Mouse (Mus musculus) cerebellum, postnatal 14 days (tissue): ENCODE measurements around the gene Slc9a7.

Source experiments
- DNase-seq, 2 experiments: peaks; one replicate each; pipeline ENCODE4 v3.0.0; 2021; ENCODE audit warnings: mixed read lengths in 2 of 2

Slc9a7 gene

DNA sequence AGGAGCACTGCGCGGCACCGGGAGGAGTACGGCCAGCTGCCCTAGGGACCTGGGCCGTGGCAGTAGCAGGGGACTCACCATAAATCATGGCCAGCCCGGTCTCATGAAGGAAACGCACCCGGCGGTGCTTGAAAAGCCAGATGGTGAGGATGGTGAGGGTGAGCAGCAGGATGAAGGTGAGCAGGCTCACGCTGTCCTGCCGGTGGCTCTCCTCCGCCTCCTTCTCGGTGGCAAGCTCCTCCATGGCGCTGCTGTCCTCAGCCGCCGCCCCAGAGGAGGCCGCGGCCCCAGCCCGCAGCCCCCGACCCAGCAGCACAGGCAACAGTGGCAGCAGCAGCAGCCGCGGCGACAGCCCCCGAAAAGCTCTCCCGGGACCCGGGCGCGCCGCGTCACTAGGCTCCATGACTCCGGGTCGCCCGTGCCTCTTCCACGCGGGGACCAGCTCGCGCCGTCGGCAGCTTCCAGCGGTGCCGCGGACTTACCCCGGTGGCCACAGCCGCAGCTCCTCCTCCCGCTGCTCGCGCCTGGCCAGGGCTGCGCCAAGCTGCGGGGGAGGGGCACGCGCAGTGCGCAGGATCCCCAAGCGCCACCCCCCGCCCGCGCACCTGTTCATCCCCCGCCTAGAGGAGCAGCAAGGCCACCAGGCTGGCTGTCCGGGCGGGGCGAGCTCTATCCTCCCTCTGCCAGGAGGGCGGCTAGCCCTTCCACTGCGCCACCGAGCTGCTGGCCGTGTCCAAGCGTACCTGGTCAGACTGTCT, at the start of gene Slc9a7:
Gene Slc9a7 (minus strand): TSS at position 526 of the 758 bp plus-strand sequence.
- DNase-seq, result peak; percentile 70 to 81

DNA sequence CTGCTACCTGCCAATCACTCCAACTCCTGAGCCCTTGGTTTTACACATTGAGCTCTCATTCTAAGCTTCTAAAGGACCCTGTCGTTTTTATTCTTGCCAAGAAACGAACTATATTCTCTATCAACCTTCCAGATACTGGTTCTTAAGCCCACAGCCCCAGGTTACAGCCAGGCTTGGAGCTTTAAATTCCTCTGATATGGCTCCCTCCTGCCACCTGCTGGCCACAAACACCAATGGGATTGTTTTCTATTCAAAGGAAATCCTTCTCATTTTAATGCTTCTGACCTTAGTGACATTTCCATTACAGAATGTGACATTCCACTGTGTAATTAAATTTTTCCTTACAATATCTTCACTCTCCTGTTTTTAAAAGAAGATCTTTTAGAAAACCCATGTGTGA, 44.1 kb upstream of the Slc9a7 start:
- DNase-seq, result peak; percentile 76 to 83

DNA sequence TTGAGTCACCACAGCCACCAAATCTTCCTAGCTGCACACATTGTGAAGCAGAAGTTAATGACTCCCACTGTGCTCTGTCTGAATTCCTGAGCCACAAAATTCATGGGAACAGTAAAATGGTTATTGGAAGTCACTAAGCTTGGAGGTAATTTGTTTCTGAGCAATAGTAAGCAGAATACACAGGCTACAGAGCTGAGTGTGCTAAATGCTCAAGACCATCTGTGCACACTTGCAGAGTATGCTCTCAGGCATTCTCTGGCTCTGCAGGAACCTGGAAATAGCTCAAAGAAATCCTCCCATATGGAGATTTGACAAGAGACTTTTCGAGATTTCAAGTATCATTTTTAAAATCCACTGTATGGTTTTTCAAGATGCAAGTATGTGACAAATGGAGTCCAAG, 41.1 kb upstream of the Slc9a7 start:
- DNase-seq, result peak; percentile 28 to 30

DNA sequence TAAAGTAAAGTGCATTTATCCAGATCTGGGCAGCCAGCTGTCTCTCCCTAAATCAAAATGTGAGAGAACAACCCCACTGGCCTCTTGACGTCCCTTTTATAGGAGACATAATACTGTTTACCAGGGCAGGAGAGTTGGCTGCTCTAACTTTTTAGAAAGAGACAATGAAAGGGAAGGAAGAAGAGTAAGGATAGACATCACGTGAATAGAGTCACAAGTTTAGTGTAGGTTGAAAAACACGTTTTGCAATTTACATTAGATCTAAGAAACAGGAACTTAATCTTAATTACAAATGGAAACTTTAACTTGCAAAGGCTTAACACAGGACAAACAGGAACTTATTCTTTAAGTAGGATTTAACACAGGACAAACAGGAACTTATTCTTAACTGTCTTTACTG, 15.6 kb upstream of the Slc9a7 start:
- DNase-seq, result no peak

DNA sequence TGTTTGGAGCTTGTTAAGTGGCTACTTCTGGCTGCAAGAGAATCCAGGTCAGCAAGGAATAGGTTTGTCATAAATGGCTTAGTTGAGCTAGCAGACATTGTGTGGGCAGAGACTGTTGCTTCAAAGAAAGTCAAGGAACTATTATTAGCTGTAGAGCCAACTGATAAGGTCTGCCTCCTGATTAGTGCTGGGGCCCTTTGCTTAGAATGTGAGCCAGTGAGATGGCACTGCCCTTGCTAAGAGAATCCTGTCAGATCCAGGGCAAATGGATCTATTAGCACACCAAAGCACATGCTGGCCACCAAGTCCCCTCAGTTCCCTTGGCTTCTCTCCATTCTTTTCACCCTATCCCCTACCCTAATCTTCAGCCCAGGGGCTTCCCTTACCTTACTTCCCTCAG, 14.3 kb upstream of the Slc9a7 start:
- no peak for DNase-seq

DNA sequence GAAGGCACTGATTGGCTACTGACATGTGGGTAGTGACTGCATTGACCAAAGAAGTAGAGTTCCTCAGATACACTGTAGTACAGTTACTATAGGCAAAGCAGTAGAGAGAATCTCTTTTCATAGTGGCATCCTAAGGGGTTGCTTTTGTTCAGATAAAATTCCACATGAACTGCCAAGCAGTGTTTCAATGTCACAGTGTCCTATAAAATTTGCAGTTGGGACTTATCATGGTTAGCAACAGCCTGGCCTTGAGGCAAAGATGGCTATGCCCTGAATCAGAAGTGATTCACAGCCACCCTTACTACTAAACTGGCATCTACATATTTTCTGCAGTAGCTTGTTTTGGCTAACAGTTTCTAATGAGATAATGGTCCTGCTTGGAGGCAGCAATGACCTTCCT, 11.7 kb upstream of the Slc9a7 start:
- no peak for DNase-seq

DNA sequence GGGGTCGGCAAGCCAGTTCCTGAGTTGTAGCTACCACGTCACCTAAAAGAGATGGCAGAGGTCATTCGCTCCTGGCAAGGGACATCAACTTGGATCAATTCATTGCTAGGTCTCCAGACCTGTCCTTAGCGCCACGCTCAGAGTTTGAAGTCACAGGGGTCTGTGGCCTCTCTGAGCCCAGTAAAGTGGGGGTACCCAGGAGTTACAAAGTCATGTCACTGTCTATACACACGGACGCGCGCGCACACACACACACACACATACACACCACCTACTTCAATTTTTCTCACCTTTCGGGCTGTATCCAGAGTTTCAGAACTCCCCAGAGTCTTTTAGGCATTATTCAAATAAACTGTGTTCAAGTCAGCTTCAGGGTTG, 422 bp upstream of the Slc9a7 start:
- no peak for DNase-seq

DNA sequence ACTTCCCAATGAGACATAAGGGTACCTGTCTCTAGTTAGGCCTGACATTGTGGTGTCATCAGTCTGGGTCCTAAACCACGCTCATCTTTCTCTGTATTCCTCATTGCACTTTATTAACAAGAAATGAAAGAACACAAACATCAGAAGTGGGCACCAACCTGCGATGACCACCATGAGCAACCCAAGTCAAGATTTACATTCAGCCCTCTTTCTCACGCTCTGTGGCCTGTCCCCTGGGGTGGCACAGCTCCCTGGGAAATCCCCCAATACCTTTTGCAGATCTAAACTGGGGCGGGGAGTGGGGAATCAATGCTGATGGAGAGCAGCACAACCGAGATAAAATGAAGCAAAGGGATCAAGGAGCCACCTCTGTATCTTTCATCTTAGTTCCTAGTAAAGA, 892 bp downstream of the Slc9a7 start:
- DNase-seq, result peak; percentile 5 to 28

DNA sequence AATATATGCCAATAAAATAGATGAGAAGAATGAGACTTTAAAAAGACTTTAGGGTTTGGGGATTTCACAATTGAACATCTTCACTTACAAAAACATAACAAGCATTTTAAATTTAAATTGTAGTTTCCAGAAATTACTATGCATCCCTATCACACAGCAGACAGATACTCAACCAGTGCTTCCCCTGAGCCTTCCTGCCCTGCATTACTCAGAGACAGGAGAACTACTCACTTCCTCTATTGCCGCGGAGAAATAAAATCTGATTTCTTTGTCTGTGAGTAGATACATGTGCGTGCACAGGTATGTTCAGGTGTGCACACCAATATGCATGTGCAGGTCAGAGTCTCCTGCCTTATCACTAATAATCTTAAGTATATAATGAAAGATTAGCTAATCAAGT, 2.9 kb downstream of the Slc9a7 start:
- no peak for DNase-seq

DNA sequence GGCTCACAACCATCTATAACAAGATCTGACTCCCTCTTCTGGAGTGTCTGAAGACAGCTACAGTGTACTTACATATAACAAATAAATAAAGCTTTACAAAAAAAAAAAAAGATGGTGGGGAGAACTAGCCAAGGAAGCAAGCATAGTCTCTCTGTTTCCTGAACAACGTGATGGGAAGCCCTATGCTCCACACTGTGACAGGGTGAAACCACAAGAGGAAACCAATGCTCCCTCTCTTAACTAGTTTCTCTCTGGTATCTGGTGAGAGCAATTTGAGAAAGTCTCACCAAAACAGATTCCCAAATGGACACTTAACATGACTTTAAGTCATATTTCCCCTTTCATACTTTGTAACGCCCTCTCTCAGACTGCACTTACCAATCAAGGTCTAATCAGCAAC, 5.4 kb downstream of the Slc9a7 start:
- no peak for DNase-seq

DNA sequence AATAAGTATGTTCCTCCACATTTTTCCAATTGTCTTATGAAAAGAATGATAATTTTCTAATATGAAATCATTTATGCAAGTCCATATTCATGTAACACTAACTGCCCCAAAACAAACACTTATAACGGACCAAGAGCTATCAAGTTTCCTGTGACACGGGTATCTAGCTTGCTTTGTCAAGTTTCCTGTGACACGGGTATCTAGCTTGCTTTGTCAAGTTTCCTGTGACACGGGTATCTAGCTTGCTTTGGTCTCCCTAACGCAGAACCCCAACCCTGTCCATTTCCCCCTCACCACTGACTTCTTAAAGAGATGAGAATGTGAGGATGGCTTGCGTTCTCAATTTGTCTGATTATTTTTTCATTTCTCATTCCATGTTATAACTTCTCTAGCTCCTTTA, 12.2 kb downstream of the Slc9a7 start:
- no peak for DNase-seq

DNA sequence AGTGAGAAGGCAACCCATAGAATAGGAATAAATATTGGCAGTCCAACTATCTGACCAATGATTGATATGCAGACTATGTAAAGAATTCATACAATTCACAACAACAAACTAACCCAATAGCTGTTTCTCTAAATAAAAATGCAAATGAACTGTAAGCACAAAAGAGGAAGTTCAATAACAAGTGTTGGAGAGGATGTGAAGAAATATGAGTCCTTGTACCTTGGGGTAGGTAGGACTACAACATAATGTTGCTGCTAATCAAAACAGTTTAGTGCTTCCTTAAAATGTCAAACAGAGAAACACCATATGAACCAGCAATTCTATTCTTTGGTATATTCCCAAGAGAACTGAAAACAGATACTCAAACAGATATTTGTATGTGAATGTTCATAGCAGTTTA, 17.8 kb downstream of the Slc9a7 start:
- DNase-seq, result no peak

DNA sequence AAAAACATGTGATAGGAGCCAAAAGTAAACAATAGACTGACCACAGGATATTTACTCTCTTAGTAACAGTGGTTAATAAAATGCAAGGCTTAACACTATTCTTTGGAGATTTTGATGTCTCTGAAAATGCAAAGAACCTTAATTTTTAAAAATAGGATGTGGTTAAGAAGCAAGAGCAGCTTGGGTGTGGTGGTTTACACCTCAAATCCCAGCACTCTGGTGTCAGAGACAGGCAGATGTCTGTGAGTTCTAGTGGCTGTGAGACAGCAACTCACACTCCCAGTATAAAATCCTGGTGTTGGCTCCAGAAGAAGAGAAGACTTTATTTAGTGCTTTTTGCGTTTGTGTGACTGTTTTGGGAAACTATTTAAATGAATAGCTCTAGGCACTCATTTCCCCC, 19.6 kb downstream of the Slc9a7 start:
- DNase-seq, result no peak

DNA sequence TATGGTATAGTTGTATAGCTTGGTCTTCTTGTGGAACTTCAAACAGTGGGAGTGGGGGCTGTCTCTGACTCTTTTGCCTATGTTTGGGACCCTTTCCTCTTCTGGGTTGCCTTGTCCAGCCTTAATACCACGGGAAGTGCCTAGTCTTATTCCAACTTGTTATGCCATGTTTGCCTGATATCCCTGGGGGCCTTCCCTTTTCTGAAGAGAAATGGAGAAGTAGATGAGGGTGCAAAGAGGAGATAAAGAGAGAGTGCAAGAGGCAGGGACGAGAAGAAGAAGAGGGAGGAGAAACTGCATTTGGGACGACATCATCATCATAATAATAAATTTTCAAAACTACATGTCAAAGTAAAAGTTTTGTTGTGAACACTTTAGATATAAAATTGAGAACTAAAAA, 21.6 kb downstream of the Slc9a7 start:
- no peak for DNase-seq

DNA sequence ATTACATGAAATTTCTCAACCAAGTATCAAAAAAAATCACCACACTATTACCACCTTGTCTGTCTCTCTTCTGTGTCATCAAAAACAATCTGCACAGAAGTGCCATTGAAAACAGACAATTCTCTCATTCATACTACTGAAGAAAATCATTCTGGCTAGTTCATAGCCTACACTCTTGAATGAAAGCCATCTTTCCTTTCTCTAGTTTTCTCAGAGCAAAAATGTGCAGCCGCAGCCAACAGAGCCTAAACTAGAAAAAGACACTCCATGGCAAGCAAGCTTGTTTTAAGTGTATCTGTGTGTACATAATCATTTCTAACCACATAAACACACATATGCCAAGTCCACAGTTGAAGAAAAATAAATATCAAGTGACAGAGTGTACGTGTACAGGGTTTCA, 27.2 kb downstream of the Slc9a7 start:
- no peak for DNase-seq

DNA sequence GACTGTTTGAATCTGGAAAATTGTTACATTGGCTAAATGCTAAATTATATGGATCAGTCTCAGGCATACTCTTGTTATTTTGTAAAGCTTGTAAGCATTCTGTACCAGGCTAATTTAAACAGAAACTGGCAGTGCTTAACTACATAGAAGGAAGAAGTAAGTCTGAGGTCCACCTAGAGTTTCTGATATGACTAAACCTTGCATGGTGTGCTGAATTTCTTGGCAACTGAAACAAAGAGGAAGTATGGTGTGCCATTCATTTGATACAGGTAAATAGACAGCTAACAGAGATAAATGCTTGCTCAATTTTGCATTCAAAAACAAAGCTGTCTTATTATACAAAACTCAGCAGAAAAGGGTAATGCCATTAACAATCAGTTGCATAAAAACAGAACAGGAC, 63.5 kb downstream of the Slc9a7 start:
- DNase-seq, result no peak

DNA sequence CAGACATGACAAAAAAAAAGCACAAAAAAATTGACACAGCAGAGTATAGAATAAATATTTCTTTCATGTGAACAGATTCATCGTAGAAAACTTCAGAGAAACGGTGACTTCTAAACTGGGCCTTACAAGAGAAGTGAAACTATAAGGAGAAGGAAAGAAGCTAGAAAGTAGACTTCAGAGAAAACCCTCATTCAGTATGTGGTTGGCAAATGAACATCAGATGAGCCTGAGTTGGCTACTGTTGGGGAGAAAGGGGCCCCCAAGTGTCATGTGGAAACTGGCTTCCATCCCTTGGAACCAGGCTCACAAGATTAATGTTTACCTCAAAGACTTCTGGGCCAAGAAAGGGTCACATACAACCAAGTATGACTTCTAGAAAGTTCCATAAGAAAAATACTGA, 70.1 kb downstream of the Slc9a7 start:
- no peak for DNase-seq

DNA sequence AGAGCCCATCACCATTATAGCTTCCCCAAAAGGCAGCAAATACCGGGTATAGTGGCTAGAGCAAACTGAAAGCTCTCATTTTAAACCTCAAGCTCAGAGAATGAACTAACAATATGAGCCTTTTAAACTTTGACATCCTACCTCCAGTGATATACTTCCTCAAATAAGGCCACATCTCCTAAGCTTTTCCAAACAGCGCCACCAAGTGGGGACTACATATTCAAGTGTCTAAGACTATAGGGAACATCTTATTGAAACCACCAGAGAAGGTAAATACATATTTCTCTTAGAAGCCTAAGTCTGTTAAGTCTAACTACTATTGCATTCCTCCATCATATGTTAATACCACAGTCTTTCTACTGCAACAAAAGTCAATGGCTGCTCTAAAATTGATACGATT, 106.0 kb downstream of the Slc9a7 start:
- DNase-seq, result no peak

DNA sequence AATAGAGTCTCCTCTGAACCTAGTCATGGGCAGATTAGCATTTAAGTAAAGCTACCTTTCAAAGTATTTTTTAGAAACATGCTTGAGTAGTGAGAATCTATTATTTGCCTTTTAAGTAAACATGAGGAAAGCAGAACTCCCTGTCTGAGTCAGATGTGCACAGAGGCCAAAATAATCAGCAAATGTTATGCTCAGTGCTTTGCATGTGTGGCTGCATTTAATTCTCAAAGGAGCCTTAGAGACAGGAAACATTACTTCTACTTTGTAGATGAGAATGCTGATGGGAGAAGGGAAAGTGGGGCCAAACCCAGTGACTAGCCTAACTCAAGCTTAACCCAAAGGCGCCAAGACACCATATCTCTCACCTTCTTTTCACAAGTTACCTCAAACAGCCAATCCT, 114.8 kb downstream of the Slc9a7 start:
- no peak for DNase-seq

DNA sequence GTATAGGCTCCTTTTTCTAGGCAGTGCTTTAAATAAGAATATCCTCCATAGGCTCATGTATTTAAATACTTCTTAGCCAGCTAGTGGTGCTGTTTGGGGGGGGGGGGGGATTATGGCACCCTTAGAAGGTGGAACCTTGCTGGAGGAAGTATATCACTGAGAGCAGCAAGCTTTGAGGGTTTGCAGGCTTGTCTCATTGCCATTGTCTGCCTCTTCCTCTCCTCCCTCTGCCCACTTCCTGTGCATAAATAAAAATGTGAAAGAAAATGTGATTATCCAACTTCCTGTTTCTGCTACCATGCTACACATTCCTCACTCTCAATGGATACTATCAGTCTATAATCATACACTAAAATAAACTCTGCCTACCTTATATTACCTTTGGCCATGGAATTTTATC, 123.2 kb downstream of the Slc9a7 start:
- no peak for DNase-seq

DNA sequence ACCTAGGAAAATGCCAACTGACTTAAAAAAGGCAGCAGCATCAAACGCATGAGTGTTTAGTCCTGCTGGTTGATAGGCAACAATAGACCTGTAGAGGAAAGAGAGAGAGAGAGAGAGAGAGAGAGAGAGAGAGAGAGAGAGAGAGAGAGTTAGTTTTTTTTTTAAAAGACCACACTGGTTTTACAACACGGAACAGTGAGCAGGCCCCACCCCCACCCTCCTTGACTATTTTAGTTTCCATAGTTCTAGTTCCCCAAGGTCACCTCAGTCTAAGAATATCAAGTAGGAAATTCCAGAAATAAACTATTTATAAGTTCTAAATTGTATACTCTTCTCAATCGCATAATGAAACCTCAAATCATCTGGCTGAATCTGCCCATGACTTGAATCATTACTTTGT, 126.6 kb downstream of the Slc9a7 start:
- DNase-seq, result no peak

DNA sequence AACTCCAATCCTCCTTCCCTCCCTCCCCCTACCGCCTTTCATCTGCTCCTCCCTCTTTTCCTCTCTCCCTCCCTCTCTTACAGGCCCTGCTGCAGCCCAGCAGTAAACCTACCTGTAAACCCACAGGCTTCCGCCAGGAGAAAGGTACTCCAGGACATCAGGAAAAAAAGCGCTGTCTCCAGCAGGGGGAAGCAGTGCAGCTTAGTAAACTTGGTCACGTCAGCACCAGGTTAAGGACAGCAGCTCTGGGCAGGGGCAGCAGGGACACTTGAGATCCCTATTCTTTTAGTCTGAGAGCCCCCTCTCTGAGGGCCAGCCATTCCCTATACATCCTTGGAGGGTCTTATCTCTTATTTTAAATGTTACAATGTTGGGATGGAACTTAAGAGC, 129.3 kb downstream of the Slc9a7 start:
- peak; percentile 61 to 65 for DNase-seq

DNA sequence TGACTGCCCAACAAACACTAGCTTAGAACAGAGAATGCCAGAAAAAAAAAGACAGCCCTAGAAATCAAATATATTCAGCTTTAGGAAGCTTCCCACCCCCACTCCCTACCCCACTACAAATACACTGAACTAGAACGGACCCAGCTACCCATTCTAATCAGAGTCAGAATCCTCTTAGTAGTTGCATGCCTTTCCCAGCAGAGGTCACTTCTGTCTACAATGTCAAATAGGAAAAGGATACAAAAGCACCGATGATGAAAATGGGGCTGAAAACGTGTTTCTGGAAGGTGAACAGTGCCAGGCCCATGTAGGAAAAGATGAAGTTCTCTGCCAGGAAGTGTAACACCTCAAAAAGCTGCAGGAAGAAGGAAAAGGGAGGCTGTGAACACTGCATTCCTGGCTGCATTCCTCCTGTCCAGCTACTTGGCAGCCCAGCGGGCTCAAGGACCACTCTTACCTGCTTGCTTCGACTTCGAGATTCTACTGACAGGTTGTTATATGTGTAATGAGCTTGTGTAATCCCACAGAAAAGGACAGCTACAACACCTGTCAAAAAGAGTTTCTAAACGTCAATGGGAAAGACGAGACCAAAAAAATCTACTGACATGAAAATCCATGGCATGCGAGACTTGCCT, 129.8 kb downstream of the Slc9a7 start:
- DNase-seq, result no peak

DNA sequence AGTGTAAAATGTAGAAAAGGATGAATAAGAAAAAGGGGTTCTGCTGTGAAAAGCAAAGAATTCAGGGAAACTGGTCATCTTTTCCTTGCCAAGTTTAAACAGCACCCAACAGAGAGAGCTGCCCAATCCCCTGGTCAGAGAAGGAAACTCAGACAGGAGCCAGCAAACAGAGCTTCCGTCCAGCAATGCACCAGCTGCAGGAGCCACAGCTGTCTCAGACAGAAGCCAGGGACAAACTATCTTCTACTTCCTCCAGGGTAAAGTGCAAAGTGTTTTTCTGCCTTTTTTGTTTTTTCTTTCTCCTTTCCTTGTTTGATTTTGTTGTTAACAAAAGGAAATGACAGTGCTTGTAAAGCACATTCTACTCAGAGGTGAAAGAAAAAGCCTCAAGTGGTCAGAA, 131.3 kb downstream of the Slc9a7 start:
- DNase-seq, result no peak

DNA sequence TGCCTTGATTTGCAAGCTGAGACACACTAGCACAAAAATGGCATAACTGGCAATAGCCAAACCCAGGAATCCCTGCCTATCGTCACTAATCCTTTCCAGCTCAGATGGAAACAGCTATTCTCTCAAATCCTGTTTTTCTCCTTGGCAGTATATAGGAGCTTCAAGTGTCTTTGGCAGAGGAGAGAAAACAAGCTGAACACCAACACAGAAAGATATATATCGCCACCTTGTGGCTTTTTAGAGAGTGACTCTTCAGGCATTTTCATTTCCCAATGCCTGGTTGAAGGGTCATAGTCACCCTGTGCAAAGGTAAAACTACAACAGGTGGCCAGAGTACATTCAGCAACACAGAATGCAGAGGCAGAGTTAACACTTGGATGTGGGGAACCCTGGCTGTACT, 134.1 kb downstream of the Slc9a7 start:
- DNase-seq, result peak in 1 of 2 experiments; percentile 49
